Mouse (Mus musculus) erythroblast, embryonic 14.5 days (primary cell): ENCODE results near the gene Hist1h1c.

Experiments used
- GATA1 ChIP-seq: IDR thresholded peaks from 2 replicates; pipeline ENCODE4 v1.6.1; 2012; ENCODE audit warnings: low read length, inconsistent platforms, mixed read lengths
- TAL1 ChIP-seq: IDR thresholded peaks from 3 replicates; pipeline ENCODE4 v1.6.1; 2012; ENCODE audit warnings: low read length, inconsistent platforms, mixed read lengths

DNA sequence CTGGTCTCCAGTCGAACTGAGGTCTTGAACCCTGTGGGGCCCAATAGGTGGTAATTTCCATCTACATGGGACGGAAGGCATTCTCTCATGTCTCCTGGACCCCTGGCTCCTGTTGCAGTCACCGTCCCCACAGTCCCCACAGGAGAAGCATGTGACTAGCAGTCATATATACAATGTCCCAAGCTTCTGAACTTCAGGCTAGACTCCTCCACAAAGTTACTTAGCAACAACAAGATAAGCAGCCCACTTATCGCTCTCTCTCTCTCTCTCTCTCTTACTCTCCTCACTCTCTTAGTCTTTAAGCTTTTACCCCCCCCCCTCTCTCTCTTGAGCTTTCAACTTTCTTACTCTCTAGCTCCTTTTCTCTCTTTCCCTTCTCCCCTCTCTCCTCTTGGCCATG, 14.4 kb upstream of the Hist1h1c start:
- TF ChIP-seq TAL1, result no peak
- no peak for TF ChIP-seq GATA1
